Mouse (Mus musculus): Measurements from ENCODE around the gene Sdk1. TPM values are rescaled to one million over a fixed set of nuclear protein-coding genes. Genes with fewer than 3 reads are reported as not detected.

Sdk1 gene
- total and polyA plus RNA-seq, 3 experiments: not detected

DNA sequence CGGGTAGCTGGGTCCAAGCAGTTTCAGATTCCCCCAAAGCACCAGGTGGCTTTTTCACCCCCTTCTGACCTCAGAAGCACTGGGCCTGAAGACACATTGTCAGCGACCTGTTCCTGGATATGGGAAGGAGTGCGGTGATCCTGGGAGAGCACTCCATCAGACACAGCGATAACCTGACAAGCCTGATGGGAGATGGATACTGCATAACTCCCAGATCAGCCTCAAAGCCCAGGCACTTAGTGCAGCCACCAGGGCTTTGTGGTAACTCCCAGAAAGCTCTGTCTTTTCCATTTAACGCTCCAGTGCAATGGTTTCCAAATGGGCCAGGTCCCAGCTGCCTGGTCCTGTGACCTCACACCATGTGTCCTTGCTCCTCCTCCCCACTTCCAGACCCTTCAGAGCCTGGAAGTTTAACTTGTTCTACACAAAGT lies 886.9 kb downstream of the Sdk1 start:
- Histone ChIP-seq H3K36me3 (ENCODE audit: control insufficient read depth in 1 of 2, insufficient read depth in 2 of 2, low read length in 2 of 2) (no peaks in the 10 kb centered on the region), H3K9ac (ENCODE audit: control insufficient read depth, low read depth, low read length, poor library complexity, severe bottlenecking) (no peak overlapping the region), H3K27me3 (ENCODE audit: control insufficient read depth in 1 of 2, insufficient read depth in 2 of 2, low read length in 2 of 2) (no peaks in the 10 kb centered on the region), H3K79me2 (ENCODE audit: control insufficient read depth, insufficient read depth, low read length, poor library complexity) (no peaks in the 10 kb centered on the region), H3K27ac (ENCODE audit: control insufficient read depth, low read depth, low read length) (no peak overlapping the region), H3K9me3 (replicated peaks; ENCODE audit: insufficient read depth, low read length) (no peaks in the 10 kb centered on the region), H3K4me1 (ENCODE audit: control insufficient read depth in 1 of 2, insufficient read depth in 2 of 2, low read length in 2 of 2) (no peaks in the 10 kb centered on the region), H3K4me3 (ENCODE audit: control insufficient read depth in 1 of 2, insufficient read depth in 1 of 2, low read depth in 2 of 2, low read length in 2 of 2) (no peak overlapping the region)
- no peak for DNase-seq (ENCODE audit: low read depth, low spot score)
- TF ChIP-seq ZNF384 (IDR thresholded peaks at IDR 0.05; ENCODE audit: low read depth, low read length) (no peak), RCOR1 (IDR thresholded peaks at IDR 0.05; ENCODE audit: low read depth, low read length) (no peak), HCFC1 (IDR thresholded peaks at IDR 0.05; ENCODE audit: low read depth, low read length) (no peak), EP300 (IDR thresholded peaks at IDR 0.05; ENCODE audit: low read depth in 1 of 2, low read length in 2 of 2) (no peak), TCF12 (IDR thresholded peaks at IDR 0.05; ENCODE audit: low read depth, low read length) (no peak), TBP (IDR thresholded peaks at IDR 0.05; ENCODE audit: low read depth, low read length) (no peak), CTCF (IDR thresholded peaks at IDR 0.05 in 2 of 3, conservative IDR thresholded peaks at IDR 0.05 in 1 of 3; ENCODE audit: control insufficient read depth in 1 of 3, insufficient read depth in 1 of 3, low read depth in 2 of 3, low read length in 3 of 3, poor library complexity in 1 of 3, severe bottlenecking in 1 of 3) (no peak)

DNA sequence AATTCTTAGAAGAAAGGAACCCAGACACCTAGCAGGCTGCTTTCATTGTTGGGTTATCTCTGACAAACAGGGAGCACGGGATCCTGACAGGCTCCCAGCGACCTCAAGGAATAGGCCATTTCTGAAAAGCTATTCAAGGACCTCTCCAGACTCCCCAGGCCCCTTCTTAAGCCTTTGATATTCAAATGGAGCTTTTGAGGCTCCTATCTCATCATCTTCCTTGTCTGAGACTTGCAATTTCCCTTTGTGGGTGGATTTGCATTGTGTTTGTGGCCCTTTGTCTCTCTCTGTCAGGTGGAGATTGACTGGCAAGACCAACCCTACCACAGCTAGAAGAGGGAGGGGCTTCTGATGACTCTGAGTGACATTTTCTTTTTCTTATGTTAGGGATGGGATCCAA lies 888.7 kb downstream of the Sdk1 start:
- H3K9me3 ChIP-seq (replicated peaks; ENCODE audit: insufficient read depth, low read length): no peaks in the 10 kb centered on the region
- no peak for DNase-seq (ENCODE audit: low read depth, low spot score)
- no peak for TF ChIP-seq NELFE (IDR thresholded peaks at IDR 0.05; ENCODE audit: low read depth, low read length)
- TF ChIP-seq ZC3H11A (IDR thresholded peaks at IDR 0.05; ENCODE audit: low read depth, low read length): no peak
- no peak for TF ChIP-seq MAFK (IDR thresholded peaks at IDR 0.05; ENCODE audit: borderline replicate concordance, low read depth, low read length)
- no peak for TF ChIP-seq MEF2A (IDR thresholded peaks at IDR 0.05; ENCODE audit: extremely low read depth, insufficient replicate concordance, low read depth, low read length, poor library complexity, severe bottlenecking)
- TF ChIP-seq SIN3A (IDR thresholded peaks at IDR 0.05; ENCODE audit: low read length): no peak
- no peak for TF ChIP-seq NRF1 (IDR thresholded peaks at IDR 0.05; ENCODE audit: insufficient read depth, low read depth, low read length, poor library complexity, severe bottlenecking)
- no peak for TF ChIP-seq CHD1 (IDR thresholded peaks at IDR 0.05; ENCODE audit: low read depth, low read length)

DNA sequence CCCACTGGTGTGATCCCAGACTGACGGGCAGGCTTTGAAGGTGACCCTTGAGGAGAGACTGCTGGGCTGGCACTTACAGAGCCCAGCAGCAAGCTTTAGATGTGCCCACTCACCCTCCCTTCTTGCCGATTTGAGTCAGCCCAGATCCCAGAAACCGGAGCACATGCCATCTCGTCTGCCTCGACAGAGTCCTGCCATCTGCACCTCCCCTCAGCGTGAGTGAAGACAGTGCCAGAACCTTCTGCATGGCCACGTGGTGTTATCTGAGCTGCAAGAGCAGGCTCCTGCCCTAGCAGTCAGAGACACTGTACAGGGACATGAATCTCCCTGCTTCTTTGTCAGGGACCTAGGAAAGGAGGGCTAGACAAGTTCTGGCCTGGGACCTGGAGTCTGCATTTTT lies 898.7 kb downstream of the Sdk1 start:
- no peaks in the 10 kb centered on the region for H3K4me1 ChIP-seq (ENCODE audit: control insufficient read depth in 1 of 2, insufficient read depth in 2 of 2, low read length in 2 of 2)
- H3K27ac ChIP-seq (ENCODE audit: control insufficient read depth, low read depth, low read length): no peak overlapping the region
- no peaks in the 10 kb centered on the region for H3K36me3 ChIP-seq (ENCODE audit: control insufficient read depth in 1 of 2, insufficient read depth in 2 of 2, low read length in 2 of 2)
- DNase-seq (ENCODE audit: low read depth, low spot score): no peak
- H3K9me3 ChIP-seq (replicated peaks; ENCODE audit: insufficient read depth, low read length): no peaks in the 10 kb centered on the region
- H3K4me3 ChIP-seq (ENCODE audit: control insufficient read depth in 1 of 2, insufficient read depth in 1 of 2, low read depth in 2 of 2, low read length in 2 of 2): no peak overlapping the region
- no peaks in the 10 kb centered on the region for H3K79me2 ChIP-seq (ENCODE audit: control insufficient read depth, insufficient read depth, low read length, poor library complexity)
- H3K9ac ChIP-seq (ENCODE audit: control insufficient read depth, low read depth, low read length, poor library complexity, severe bottlenecking): no peak overlapping the region
- H3K27me3 ChIP-seq (ENCODE audit: control insufficient read depth in 1 of 2, insufficient read depth in 2 of 2, low read length in 2 of 2): no peaks in the 10 kb centered on the region
- TF ChIP-seq USF2 (IDR thresholded peaks at IDR 0.05; ENCODE audit: borderline replicate concordance in 1 of 2, insufficient read depth in 1 of 2, low read depth in 1 of 2, low read length in 2 of 2) (no peak), KAT2A (conservative IDR thresholded peaks at IDR 0.05; ENCODE audit: low read depth, low read length) (no peak), UBTF (IDR thresholded peaks at IDR 0.05; ENCODE audit: borderline replicate concordance, insufficient read depth, low read depth, low read length) (no peak), CTCF (IDR thresholded peaks at IDR 0.05 in 2 of 3, conservative IDR thresholded peaks at IDR 0.05 in 1 of 3; ENCODE audit: control insufficient read depth in 1 of 3, insufficient read depth in 1 of 3, low read depth in 2 of 3, low read length in 3 of 3, poor library complexity in 1 of 3, severe bottlenecking in 1 of 3) (no peak), ZMIZ1 (IDR thresholded peaks at IDR 0.05; ENCODE audit: low read depth, low read length) (no peak), RAD21 (IDR thresholded peaks at IDR 0.05; ENCODE audit: low read depth, low read length) (no peak), BHLHE40 (IDR thresholded peaks at IDR 0.05; ENCODE audit: borderline replicate concordance, low read depth, low read length) (no peak), ZKSCAN1 (IDR thresholded peaks at IDR 0.05; ENCODE audit: low read depth, low read length) (no peak), SMC3 (IDR thresholded peaks at IDR 0.05; ENCODE audit: low read depth, low read length) (no peak), TAL1 (IDR thresholded peaks at IDR 0.05; ENCODE audit: low read length) (no peak), ZNF384 (IDR thresholded peaks at IDR 0.05; ENCODE audit: low read depth, low read length) (no peak), CHD1 (IDR thresholded peaks at IDR 0.05; ENCODE audit: low read depth, low read length) (no peak), GABPA (IDR thresholded peaks at IDR 0.05; ENCODE audit: low read depth, low read length) (no peak), TBP (IDR thresholded peaks at IDR 0.05; ENCODE audit: low read depth, low read length) (no peak), RCOR1 (IDR thresholded peaks at IDR 0.05; ENCODE audit: low read depth, low read length) (no peak), NELFE (IDR thresholded peaks at IDR 0.05; ENCODE audit: low read depth, low read length) (no peak), ZC3H11A (IDR thresholded peaks at IDR 0.05; ENCODE audit: low read depth, low read length) (no peak)

More for the DNA sequence above, 888.7 kb downstream of the Sdk1 start:
- H3K36me3 ChIP-seq (ENCODE audit: control insufficient read depth in 1 of 2, insufficient read depth in 2 of 2, low read length in 2 of 2): no peaks in the 10 kb centered on the region
- H3K4me3 ChIP-seq (ENCODE audit: control insufficient read depth in 1 of 2, insufficient read depth in 1 of 2, low read depth in 2 of 2, low read length in 2 of 2): no peak overlapping the region
- no peaks in the 10 kb centered on the region for H3K27me3 ChIP-seq (ENCODE audit: control insufficient read depth in 1 of 2, insufficient read depth in 2 of 2, low read length in 2 of 2)
- no peaks in the 10 kb centered on the region for H3K4me1 ChIP-seq (ENCODE audit: control insufficient read depth in 1 of 2, insufficient read depth in 2 of 2, low read length in 2 of 2)
- no peak overlapping the region for H3K27ac ChIP-seq (ENCODE audit: control insufficient read depth, low read depth, low read length)
- H3K79me2 ChIP-seq (ENCODE audit: control insufficient read depth, insufficient read depth, low read length, poor library complexity): no peaks in the 10 kb centered on the region
- no peak overlapping the region for H3K9ac ChIP-seq (ENCODE audit: control insufficient read depth, low read depth, low read length, poor library complexity, severe bottlenecking)

All from MEL (cell line).